In genomic region chr19:45116798-45117197, GRCm38 (mm10) we compare ENCODE assay signal across 8 mouse cellular contexts. TPM values are rescaled to one million over a fixed set of nuclear protein-coding genes. Genes with fewer than 3 reads are reported as not detected.
A peak's percentile ranks its signal among the peaks of the same experiment; 100 is the strongest.
DNase-seq lines count a peak whose midpoint lies in the region; ATAC-seq and TF ChIP-seq lines count a peak whose summit lies in the region.

No protein-coding gene starts in this region.

- no peak overlapping the region for H3K27ac ChIP-seq in intestine, postnatal 0 days (ENCODE audit: low read depth, low read length)
- H3K27ac ChIP-seq in intestine, embryonic 16.5 days (ENCODE audit: low read length) = no peak overlapping the region
- no peak overlapping the region for H3K27ac ChIP-seq in hindbrain, postnatal 0 days

- peak; percentile 75 for TF ChIP-seq CTCF in intestine, postnatal 0 days (IDR thresholded peaks at IDR 0.05; ENCODE audit: low read depth)
- TF ChIP-seq CTCF in E14TG2a.4 (conservative IDR thresholded peaks at IDR 0.05; ENCODE audit: low read length) = peak; percentile 24; the same call in 1 of the 2 replicates
- peak; percentile 68 for TF ChIP-seq CTCF in hindbrain, postnatal 0 days (IDR thresholded peaks at IDR 0.05; ENCODE audit: low read depth)

- peak; percentile 74 for DNase-seq in 3T3-L1 (ENCODE audit: low read depth, low spot score)
- peak; percentile 10 for DNase-seq in c-Kit-positive CD71-positive TER-119-positive erythroid progenitor cells, embryonic 14.5 days (ENCODE audit: low spot score)
- DNase-seq in hindbrain, postnatal 0 days (ENCODE audit: low spot score) = peak; percentile 54
- peak; percentile 63 for DNase-seq in lung, postnatal 36 days

- no peak overlapping the region for H3K9ac ChIP-seq in intestine, postnatal 0 days (ENCODE audit: low read depth, low read length)
- no peak overlapping the region for H3K9ac ChIP-seq in intestine, embryonic 16.5 days (ENCODE audit: low read depth, low read length)
- H3K9ac ChIP-seq in hindbrain, postnatal 0 days (replicated peaks; ENCODE audit: low read length) = no peak overlapping the region

- H3K27me3 ChIP-seq in intestine, postnatal 0 days (replicated peaks; ENCODE audit: control insufficient read depth, insufficient read depth, low read length) = peaks cover 7% of the 10 kb centered on the region; the same call in 1 of the 2 replicates
- H3K27me3 ChIP-seq in intestine, embryonic 16.5 days (replicated peaks; ENCODE audit: control insufficient read depth, insufficient read depth, low read length) = peaks cover 4% of the 10 kb centered on the region; the same call in 1 of the 2 replicates
- H3K27me3 ChIP-seq in E14TG2a.4 (ENCODE audit: insufficient read depth, low read length) = peaks cover 37% of the 10 kb centered on the region
- 0 out of 2 replicates have a peak, but pooled peaks cover 2% of the 10 kb centered on the region for H3K27me3 ChIP-seq in hindbrain, postnatal 0 days (ENCODE audit: insufficient read depth, low read length)

- H3K4me1 ChIP-seq in intestine, postnatal 0 days (replicated peaks; ENCODE audit: control insufficient read depth, insufficient read depth, low read length) = no peaks in the 10 kb centered on the region
- H3K4me1 ChIP-seq in intestine, embryonic 16.5 days (ENCODE audit: control insufficient read depth, insufficient read depth, low read length) = peaks cover 7% of the 10 kb centered on the region
- peaks cover 32% of the 10 kb centered on the region for H3K4me1 ChIP-seq in E14TG2a.4 (replicated peaks; ENCODE audit: low read depth, low read length)
- no peaks in the 10 kb centered on the region for H3K4me1 ChIP-seq in hindbrain, postnatal 0 days (ENCODE audit: insufficient read depth, low read length)

- H3K4me2 ChIP-seq in intestine, postnatal 0 days (replicated peaks; ENCODE audit: low read depth) = no peak overlapping the region
- no peak overlapping the region for H3K4me2 ChIP-seq in intestine, embryonic 16.5 days (ENCODE audit: low read depth, low read length)
- no peak overlapping the region for H3K4me2 ChIP-seq in hindbrain, postnatal 0 days (ENCODE audit: low read depth, low read length)

- H3K36me3 ChIP-seq in intestine, postnatal 0 days (ENCODE audit: control insufficient read depth, insufficient read depth) = no peaks in the 10 kb centered on the region
- H3K36me3 ChIP-seq in intestine, embryonic 16.5 days (ENCODE audit: control insufficient read depth, insufficient read depth, low read length) = no peaks in the 10 kb centered on the region
- no peaks in the 10 kb centered on the region for H3K36me3 ChIP-seq in E14TG2a.4 (ENCODE audit: insufficient read depth, low read length)
- H3K36me3 ChIP-seq in hindbrain, postnatal 0 days (ENCODE audit: insufficient read depth, low read length) = no peaks in the 10 kb centered on the region

- WGBS in intestine, postnatal 0 days = 65% methylated on average over 1 of the region's 1 CpGs
- 63% methylated on average over 1 of the region's 1 CpGs for WGBS in intestine, embryonic 16.5 days
- 57% methylated on average over 1 of the region's 1 CpGs for WGBS in hindbrain, postnatal 0 days

- H3K4me3 ChIP-seq in intestine, postnatal 0 days (ENCODE audit: low read depth, low read length) = no peak overlapping the region
- H3K4me3 ChIP-seq in intestine, embryonic 16.5 days (ENCODE audit: low read length) = no peak overlapping the region
- H3K4me3 ChIP-seq in E14TG2a.4 (replicated peaks; ENCODE audit: low read length) = no peak overlapping the region
- H3K4me3 ChIP-seq in hindbrain, postnatal 0 days (ENCODE audit: low read length) = no peak overlapping the region

- no peaks in the 10 kb centered on the region for H3K9me3 ChIP-seq in intestine, postnatal 0 days (ENCODE audit: control insufficient read depth)
- no peaks in the 10 kb centered on the region for H3K9me3 ChIP-seq in intestine, embryonic 16.5 days (ENCODE audit: control insufficient read depth, low read length)
- no peaks in the 10 kb centered on the region for H3K9me3 ChIP-seq in E14TG2a.4 (ENCODE audit: low read length)
- H3K9me3 ChIP-seq in hindbrain, postnatal 0 days (ENCODE audit: low read length) = no peaks in the 10 kb centered on the region

- ATAC-seq in intestine, postnatal 0 days = no peak
- no peak for ATAC-seq in intestine, embryonic 16.5 days
- no peak for ATAC-seq in hindbrain, postnatal 0 days
- ATAC-seq in monocyte, adult 5-6 weeks (replicated peaks; ENCODE audit: insufficient number of reproducible peaks, low FRiP score, low TSS enrichment, poor library complexity, severe bottlenecking) = no peak

RNA-seq across cellular contexts. Expression of gene Tlx1, which starts 33.7 kb away (rescaled TPM):
- not detected in 2 replicates for polyA plus RNA-seq in intestine, postnatal 0 days (2015; fragmentation: Nextera tagmentation; extraction: Ambion mirVana)
- polyA plus RNA-seq in intestine, embryonic 16.5 days (2015; fragmentation: Nextera tagmentation; extraction: Ambion mirVana) = 0.06 TPM in 1 of 2 replicates, not detected in the other
- 0.61 and 1.2 TPM in 2 replicates for total RNA-seq in hindbrain, postnatal 0 days (2014; rRNA removed)
- polyA plus RNA-seq in hindbrain, postnatal 0 days (2015; fragmentation: Nextera tagmentation; extraction: Ambion mirVana) = 0.61 and 0.93 TPM in 2 replicates
- total RNA-seq in monocyte, adult 5-6 weeks (2017) = not detected in 3 replicates

RNA-seq across cellular contexts. Expression of gene Kazald1, which starts 41.8 kb away (rescaled TPM):
- polyA plus RNA-seq in intestine, postnatal 0 days (2015; fragmentation: Nextera tagmentation; extraction: Ambion mirVana) = 1.2 and 2.1 TPM in 2 replicates
- 2.0 and 2.1 TPM in 2 replicates for polyA plus RNA-seq in intestine, embryonic 16.5 days (2015; fragmentation: Nextera tagmentation; extraction: Ambion mirVana)
- 1.7 and 2.8 TPM in 2 replicates for total RNA-seq in hindbrain, postnatal 0 days (2014; rRNA removed)
- polyA plus RNA-seq in hindbrain, postnatal 0 days (2015; fragmentation: Nextera tagmentation; extraction: Ambion mirVana) = 2.6 and 3.2 TPM in 2 replicates
- total RNA-seq in monocyte, adult 5-6 weeks (2017) = 1.2 TPM in 1 of 3 replicates, not detected in the others

Comparison
In these comparisons a context has a peak if more than half of its experiments do, and no peak if none do; other contexts are left out.
1. CTCF ChIP-seq: peak in every context shown above with its lines; median percentile 75 in intestine, postnatal 0 days; 68 in hindbrain, postnatal 0 days; 24 in E14TG2a.4.
2. DNase-seq: peak in every context shown above with its lines; median percentile 74 in 3T3-L1; 63 in lung, postnatal 36 days; 54 in hindbrain, postnatal 0 days; 10 in c-Kit-positive CD71-positive TER-119-positive erythroid progenitor cells, embryonic 14.5 days.